Mouse (Mus musculus): ENCODE measurements around the gene Gm20388.
A peak's percentile ranks its signal among the peaks of the same experiment; 100 is the strongest.

The Gm20388 gene

DNA sequence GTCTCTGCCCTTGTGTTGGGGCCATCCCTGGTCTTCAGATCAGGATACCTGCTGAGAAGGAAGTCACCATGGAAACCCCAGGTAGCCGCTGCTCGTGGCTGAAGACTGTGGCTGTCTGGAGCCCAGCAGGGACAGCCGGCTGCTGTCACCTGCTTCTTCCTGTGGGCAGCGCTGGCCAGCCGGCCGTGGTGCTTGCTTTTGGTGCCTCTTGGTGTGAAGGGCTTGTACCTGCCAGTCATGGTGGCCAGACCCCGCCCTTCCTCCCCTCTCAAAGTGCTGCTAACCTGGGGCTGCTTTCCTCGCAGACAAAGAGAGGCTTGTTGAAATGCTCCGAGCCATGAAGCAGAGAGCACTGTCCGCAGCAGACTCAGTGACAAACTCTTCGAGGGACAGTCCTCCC is 663.2 kb downstream of the Gm20388 start:
- DNase-seq (ENCODE audit: extremely low spot score, low spot score), result no peak

DNA sequence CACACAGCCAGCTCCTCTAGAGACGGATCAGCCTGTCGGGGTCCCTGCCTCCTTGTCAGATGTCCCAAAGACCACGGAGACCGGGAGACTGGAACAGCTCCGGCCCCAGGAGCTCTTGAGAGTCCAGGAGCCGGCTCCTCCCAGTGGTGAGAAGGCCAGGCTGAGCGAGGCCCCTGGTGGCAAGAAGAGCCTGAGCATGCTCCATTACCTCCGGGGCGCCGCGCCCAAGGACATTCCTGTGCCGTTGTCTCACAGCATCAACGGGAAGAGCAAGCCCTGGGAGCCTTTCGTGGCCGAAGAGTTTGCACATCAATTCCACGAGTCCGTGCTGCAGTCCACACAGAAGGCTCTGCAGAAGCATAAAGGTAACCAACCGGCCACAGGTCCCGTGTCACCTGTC is 664.3 kb downstream of the Gm20388 start:
- DNase-seq (ENCODE audit: extremely low spot score, low spot score), result no peak

- peak; percentile 49 for DNase-seq (ENCODE audit: extremely low spot score, low spot score)
These were observed 665.2 kb downstream of the Gm20388 start for GRCm38 (mm10) chr8:120575801-120576200.

DNA sequence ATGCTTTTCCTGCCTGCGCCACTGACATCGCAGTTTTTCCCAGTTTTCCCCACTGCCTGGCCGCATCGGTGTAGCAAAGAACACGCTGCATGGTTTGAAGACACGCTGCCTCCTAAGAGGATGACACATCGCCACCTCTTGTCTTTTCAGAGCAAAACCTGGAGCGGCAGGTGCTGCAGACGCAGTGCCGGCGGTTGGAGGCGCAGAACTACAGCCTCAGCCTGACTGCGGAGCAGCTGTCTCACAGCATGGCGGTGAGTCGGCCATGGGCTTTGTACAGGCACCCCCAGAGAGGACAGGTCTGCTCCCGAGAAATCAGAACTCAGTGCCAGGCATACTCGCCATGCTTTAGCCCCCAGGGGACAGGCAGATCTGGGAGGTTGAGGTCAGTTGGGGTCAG is 667.2 kb downstream of the Gm20388 start:
- no peak for DNase-seq (ENCODE audit: extremely low spot score, low spot score)

DNA sequence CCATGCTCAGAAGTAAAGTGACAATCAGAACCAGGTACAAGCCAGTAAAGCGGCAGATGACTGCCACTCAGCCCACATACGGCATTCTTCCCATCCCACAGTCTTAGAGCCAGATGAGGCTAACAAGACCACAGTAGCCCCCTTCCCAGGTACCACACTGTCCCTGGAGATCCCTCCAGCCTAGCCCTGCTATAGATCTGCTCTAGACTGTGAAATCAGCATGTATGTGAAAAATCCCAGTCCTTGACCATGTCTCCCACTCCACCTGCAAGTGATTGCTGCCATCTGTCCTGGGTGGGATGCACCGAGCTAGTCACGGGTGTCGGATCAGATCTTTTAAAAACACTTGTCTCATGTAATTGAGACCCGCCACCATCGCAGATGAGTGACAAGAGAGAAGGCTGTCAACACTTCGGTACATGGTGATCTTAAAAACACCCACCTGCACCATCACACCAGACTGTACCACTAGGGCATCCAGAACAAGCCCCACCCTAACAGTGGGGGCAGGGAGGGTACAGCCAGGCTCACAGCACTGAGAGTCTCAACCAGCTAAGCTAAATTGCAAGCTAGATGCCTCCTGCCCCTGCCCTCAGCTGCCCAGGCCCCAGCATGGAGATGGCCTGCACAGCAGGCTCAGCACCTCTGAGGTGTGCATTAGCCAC is 669.8 kb downstream of the Gm20388 start:
- no peak for DNase-seq (ENCODE audit: extremely low spot score, low spot score)

DNA sequence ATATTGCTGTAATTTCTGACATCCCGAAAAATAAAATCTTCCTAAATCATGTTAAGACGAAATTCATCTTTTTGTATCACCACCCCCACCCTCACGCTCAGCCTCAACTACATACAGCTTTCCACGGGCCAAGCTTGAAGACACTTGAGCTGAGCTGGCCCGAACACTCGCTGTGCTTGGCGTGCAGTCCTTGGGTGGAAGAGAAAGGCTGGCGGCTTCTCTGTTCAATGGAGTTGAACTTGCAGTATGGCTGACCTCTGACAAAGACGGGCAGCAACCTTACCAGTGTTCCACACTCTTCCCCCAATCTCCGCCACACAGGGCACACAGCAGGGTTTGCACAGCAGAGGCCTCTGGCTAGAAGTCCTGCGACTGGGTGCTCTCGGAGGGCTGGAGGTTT is 670.7 kb downstream of the Gm20388 start:
- DNase-seq (ENCODE audit: extremely low spot score, low spot score), result no peak

- DNase-seq (ENCODE audit: extremely low spot score, low spot score), result no peak
These were observed 671.2 kb downstream of the Gm20388 start for GRCm38 (mm10) chr8:120581811-120582210.

DNA sequence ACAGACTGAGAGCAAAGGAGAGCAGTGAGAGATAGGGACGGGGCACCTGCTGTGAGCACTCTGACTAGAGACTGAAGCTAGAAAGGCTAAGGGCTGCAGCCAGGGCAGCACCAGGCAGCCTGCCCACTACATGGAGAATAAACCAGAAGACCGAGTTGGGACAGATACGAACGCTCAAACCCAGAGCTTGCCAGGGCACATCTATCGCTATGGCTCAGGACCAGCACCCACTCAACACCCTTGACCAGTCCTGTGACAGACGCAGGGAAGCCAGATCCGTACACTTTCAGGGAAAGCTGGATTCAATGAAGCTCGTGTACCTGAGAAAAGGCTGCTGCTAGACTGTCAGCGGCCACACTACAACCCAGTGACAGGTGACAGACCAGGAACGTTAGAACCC is 674.9 kb downstream of the Gm20388 start:
- no peak for DNase-seq (ENCODE audit: extremely low spot score, low spot score)

DNA sequence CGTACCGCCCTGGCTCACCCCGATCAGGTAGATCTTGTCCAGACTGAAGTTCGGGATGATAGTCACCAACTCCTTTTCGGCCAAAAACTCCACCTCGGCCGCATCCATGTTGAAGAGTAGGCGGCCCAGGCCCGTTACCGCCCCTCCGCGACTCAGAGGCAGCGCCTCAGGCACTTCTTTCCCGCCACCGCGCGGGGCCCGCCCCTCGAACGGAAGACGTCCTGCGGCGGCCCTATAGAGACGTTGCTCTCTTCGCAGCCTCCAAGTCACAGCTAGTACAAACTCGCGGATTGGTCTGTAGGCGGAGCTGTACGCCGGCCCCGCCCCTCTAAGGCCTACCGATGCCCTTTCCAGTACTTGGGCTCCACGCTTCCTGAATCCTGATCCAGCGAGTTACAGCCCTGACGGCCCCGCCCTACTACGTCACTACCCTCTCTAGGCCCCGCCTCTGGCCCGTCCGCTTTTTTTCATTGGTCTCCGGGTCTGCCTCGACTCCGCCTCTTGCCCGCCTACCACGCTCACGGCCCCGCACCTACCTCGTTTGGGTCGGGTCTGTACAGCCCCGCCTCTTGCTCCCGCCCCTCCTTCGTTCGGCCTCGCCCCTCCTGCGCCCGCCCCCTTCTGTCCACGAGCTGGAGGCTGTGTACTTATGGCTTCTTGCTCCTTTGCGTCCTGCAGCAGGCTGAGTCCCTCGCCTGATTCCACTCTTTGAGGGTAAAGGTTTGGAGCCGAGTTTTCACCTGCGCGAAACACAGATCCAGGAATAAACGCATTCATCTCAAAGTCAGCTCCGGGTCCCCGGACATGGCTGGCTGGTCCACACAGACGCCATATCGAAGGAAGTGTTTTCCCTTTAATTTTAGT is 678.5 kb downstream of the Gm20388 start, which contains the start of gene Gins2:
TSS of gene Gins2 (minus strand) at position 397 of the 864 bp plus-strand sequence.
- DNase-seq (ENCODE audit: extremely low spot score, low spot score), result peak; percentile 99

- no peak for DNase-seq (ENCODE audit: extremely low spot score, low spot score)
These were observed 679.3 kb downstream of the Gm20388 start for GRCm38 (mm10) chr8:120589921-120590320.

DNA sequence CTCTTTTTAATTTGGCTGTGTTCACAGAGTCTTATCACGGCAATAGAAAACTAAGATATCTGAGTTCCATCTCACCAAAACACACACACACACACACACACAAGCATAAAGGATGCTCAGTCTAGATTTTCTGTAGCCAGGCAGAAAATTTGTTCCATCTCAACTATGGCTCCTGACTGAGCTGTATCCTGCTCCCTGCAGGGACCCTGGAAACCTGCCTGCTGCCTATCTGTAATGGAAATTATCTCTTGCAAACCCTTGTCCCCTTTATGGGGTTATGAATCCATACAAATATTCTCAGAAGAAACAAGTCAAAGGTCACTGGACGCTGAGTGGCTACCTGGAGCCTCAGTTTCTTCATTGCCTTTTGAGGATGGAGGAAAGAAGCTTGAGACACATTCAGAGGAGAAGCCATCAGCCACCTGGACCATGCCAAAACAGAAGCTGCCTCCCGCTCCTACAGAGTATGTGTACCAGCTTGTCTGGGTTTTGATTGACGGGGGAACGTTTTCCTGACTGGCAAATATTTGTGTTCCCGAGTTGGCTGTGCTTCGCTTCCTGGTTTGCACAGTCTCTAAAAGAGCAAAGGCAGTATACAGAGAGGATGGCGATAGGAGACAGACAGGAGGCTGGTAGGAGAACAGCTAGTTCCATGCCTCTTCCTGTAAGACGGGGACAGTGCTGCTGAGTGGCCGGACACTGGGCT is 681.1 kb downstream of the Gm20388 start:
- no peak for DNase-seq (ENCODE audit: extremely low spot score, low spot score)

- DNase-seq (ENCODE audit: extremely low spot score, low spot score), result no peak
These were observed 683.9 kb downstream of the Gm20388 start for GRCm38 (mm10) chr8:120594571-120594970.

- DNase-seq (ENCODE audit: extremely low spot score, low spot score), result peak; percentile 81
These were observed 685.3 kb downstream of the Gm20388 start for GRCm38 (mm10) chr8:120595963-120596362.

DNA sequence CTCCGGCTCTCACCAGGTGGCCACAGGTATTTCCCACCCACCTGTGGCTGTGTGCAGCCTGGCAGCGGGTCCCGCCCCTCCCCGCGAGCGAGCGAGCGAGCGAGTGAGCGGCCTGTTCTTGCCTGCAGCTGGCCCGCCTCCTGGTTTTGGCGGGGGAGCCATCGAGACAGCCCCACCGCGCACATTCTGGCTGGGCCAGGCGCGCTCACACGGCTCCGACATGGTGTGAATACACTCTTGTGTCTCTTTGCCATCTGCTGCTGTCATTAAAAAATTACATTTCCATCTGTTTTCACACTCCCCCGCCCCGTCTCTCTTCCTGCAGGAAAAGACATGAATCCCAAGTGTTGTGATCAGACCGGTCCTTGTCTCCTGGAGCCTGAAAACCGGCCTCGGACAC is 687.9 kb downstream of the Gm20388 start:
- peak; percentile 51 for DNase-seq (ENCODE audit: extremely low spot score, low spot score)

- peak; percentile 61 for DNase-seq (ENCODE audit: extremely low spot score, low spot score)
These were observed 688.9 kb downstream of the Gm20388 start for GRCm38 (mm10) chr8:120599504-120599903.

DNA sequence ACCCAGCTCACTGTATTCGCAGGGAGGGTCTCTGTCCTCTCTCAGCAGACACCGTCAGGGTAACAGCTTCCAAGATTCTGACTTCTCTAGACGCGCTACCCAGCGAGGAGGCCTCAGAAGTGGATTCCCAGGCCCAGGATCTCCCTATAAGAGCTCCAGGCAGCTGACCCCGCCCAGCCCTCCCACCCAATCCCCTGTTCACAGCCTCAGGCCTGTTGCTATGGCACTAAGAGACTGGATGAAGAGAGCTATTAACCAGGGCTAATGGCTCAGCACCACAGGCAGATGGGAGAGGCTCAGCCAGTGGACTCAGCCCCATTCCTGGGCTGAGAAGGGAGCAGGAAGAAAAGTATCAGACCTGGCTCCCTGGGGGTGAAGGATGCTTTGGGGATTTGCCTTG is 692.0 kb downstream of the Gm20388 start:
- DNase-seq (ENCODE audit: extremely low spot score, low spot score), result no peak

GRCm38 (mm10) chr8:120607460-120607859 is 696.8 kb downstream of the Gm20388 start:
- no peak for DNase-seq (ENCODE audit: extremely low spot score, low spot score)

DNA sequence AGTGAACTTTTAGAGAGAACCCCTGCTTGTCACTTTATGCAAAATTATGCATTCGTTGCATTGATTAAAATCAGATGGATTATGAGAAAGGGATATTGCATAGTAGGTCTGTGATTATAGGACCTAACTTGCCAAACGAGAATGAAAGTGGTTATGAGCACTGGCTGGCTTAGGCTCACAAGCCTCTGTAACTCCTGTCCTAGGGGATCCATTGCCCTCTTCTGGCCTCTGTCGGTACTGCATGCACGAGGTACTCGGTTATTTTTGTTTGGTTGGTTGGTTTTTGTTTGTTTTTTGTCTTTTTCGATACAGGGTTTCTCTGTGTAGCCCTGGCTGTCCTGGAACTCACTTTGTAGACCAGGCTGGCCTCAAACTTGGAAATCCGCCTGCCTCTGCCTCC is 697.2 kb downstream of the Gm20388 start:
- DNase-seq (ENCODE audit: extremely low spot score, low spot score), result peak; percentile 71

GRCm38 (mm10) chr8:120610824-120611223 is 700.2 kb downstream of the Gm20388 start:
- no peak for DNase-seq (ENCODE audit: extremely low spot score, low spot score)

GRCm38 (mm10) chr8:120614491-120614890 is 703.9 kb downstream of the Gm20388 start:
- no peak for DNase-seq (ENCODE audit: extremely low spot score, low spot score)

DNA sequence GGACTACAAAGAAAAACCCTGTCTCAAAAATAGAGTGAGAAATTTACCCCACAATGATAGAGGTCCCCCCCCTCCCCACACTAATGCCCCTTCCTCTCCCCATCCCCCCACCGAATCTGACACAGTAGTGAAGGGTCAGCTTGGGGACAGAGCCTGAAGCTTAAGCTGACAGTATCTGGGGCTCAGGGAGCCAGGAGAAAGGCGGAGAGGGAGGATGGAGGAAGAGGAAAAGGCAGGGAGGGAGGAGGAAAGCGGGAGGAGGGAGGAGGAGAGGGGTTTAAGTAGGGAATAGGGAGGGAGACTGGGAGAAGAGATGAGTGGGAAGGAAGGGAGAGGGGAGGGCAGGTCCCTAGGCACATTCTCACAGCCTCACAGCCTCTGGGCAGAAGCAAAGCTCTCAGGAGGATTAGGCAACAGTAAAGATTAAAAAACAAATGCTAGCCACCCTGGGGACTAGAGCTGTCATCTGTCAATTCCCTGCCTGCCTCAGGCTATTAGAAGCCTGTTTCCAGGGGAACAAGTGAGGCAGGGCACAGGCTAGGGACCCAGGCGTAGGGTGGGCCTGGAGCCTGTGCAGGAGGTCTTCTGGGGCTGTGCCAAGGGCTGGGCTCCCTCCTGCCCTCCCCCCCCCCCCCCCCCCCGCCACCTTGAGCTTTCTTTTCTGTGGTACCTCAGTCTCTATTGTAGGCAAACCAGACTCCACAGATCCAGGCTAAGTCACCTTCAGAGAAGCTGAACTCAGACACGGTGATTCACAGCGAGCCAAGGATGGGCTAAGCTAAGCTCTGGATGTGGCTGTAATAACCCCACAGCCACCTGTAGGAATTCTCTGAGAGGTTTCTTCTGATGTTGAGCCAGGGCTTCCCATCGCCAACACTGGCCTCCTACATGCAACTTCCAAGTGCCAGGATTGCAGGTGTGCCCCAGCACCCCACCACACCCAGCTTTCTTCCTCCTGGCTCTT is 706.3 kb downstream of the Gm20388 start:
- DNase-seq (ENCODE audit: extremely low spot score, low spot score), result no peak
